Mouse (Mus musculus) neural tube, embryonic 14.5 days (tissue): ENCODE results near the gene Mis12. TPM values are rescaled to one million over a fixed set of nuclear protein-coding genes. Genes with fewer than 3 reads are reported as not detected.
A peak's percentile ranks its signal among the peaks of the same experiment; 100 is the strongest.

Source experiments
- ATAC-seq: fragments of 200-750 bp; cut with Nextera tagmentation; 2 replicates; pipeline ENCODE4 v1.8.0; 2017; ENCODE audit warnings: low read depth, mild to moderate bottlenecking, moderate TSS enrichment, moderate library complexity
- H3K27ac ChIP-seq: fragments of 300-500 bp; sonication (generic); 2 replicates; pipeline ENCODE4 v1.5.1; 2014; ENCODE audit warnings: low read depth, mild to moderate bottlenecking, control low read depth, low read length, moderate library complexity, mixed read lengths
- H3K27me3 ChIP-seq: fragments of 300-500 bp; sonication (generic); 2 replicates; pipeline ENCODE4 v1.6.1; 2014; ENCODE audit warnings: low read length; ENCODE audit not compliant: control insufficient read depth, insufficient read depth
- H3K36me3 ChIP-seq: fragments of 300-500 bp; sonication (generic); 2 replicates; pipeline ENCODE4 v1.6.1; 2014; ENCODE audit warnings: low read length, mixed read lengths; ENCODE audit not compliant: control insufficient read depth, insufficient read depth
- H3K4me1 ChIP-seq: fragments of 300-500 bp; sonication (generic); 2 replicates; pipeline ENCODE4 v1.6.1; 2014; ENCODE audit warnings: low read length; ENCODE audit not compliant: control insufficient read depth, insufficient read depth
- H3K4me2 ChIP-seq: fragments of 300-500 bp; sonication (generic); 2 replicates; pipeline ENCODE4 v1.6.1; 2014; ENCODE audit warnings: mild to moderate bottlenecking, low read depth, low read length, control low read depth
- H3K4me3 ChIP-seq: fragments of 300-500 bp; sonication (generic); 2 replicates; pipeline ENCODE4 v1.5.1; 2014; ENCODE audit warnings: low read depth, low read length, control low read depth, mixed read lengths
- H3K9ac ChIP-seq: fragments of 300-500 bp; sonication (generic); replicated peaks from 2 replicates; pipeline ENCODE4 v1.6.1; 2014; ENCODE audit warnings: low read depth, mild to moderate bottlenecking, control low read depth, low read length, mixed read lengths
- H3K9me3 ChIP-seq: fragments of 300-500 bp; sonication (generic); 2 replicates; pipeline ENCODE4 v1.6.1; 2016; ENCODE audit warnings: low read length; ENCODE audit not compliant: control insufficient read depth
- WGBS: fragments of 180-500 bp; shearing (Covaris S2); extraction: QIAGEN DNeasy Blood & Tissue Kit; methylation state at CpG from one replicate; pipeline ENCODE4 v1.1.7; 2014; 5-methylcytosine and 5-hydroxymethylcytosine counted together
- polyA plus RNA-seq: library from polyadenylated mRNA; unstranded; fragments of >200 nt; fragmentation: Nextera tagmentation; extraction: Ambion mirVana; gene quantifications from 2 replicates; pipeline ENCODE4 v1.2.1, GENCODE M21; 2014

The Mis12 gene
- polyA plus RNA-seq, 1 experiment from 2014 or later = 20.9 TPM

DNA sequence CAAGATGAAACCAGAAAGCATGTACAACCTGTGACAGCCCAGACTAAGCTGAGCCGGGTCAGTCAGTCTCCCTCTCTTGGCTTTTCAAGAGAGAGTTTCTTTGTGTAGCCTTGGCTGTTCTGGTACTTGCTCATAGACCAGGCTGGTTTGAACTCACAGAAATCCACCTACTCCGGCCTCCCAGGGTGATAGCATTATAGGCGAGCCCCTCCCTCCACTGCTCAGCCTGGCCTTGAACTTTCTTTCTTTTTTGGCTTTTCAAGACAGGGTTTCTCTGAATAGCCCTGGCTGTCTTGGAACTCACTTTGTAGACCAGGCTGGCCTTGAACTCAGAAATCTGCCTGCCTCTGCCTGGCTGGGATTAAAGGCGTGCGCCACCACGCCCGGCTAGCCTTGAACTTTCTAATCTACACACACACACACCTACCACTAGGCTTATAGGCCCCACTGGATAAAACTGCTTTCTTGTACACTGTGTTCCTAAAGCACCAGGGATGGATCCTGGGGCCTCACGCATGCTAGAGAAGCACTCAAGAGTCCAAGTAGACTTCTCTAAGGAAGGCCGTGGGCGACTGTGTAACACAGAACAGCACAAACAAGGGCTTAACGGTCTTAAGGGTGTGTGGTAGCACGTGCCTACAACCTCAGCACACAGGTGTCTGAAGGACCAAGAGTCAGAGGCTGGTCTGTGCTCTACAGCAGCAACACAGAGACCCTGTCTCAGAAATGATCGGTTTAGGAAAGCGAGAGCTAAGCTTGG, 38.5 kb upstream of the Mis12 start:
- Histone ChIP-seq H3K27ac (no peak overlapping the region), H3K9me3 (no peaks in the 10 kb centered on the region), H3K4me2 (no peak overlapping the region), H3K4me3 (no peak overlapping the region), H3K9ac (no peak overlapping the region), H3K27me3 (no peaks in the 10 kb centered on the region), H3K4me1 (peaks cover 2% of the 10 kb centered on the region; the same call in 1 of the 2 replicates), H3K36me3 (peaks cover 53% of the 10 kb centered on the region)
- no peak for ATAC-seq
- WGBS = 97% methylated on average over 14 of the region's 14 CpGs

DNA sequence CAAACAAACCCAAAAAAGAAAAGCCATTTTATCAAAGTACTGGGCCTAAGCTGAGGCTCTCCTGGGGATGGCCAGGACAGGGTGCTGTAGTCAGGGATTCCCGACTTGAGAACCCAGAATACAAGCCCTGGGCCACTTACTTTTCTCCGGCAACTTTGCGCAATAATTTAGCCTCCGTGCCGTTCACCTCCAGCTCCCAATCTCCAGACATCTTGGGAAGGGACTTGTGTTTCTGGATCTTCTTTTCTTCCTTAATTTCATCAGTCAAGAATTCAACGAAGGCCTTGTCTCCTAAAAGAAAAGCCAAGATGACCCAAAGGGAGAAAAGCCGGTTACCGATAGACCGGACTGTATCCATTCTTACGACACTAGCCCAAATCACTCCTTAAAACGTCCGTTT, 37.4 kb upstream of the Mis12 start:
- Histone ChIP-seq H3K4me2 (peak overlapping the region; percentile 74), H3K4me3 (peak overlapping the region; percentile 99), H3K27ac (no peak overlapping the region), H3K27me3 (no peaks in the 10 kb centered on the region), H3K9ac (peak overlapping the region; percentile 82), H3K36me3 (peaks cover 49% of the 10 kb centered on the region), H3K9me3 (no peaks in the 10 kb centered on the region), H3K4me1 (peaks cover 2% of the 10 kb centered on the region; the same call in 1 of the 2 replicates)
- ATAC-seq = no peak; the same call in 1 of the 2 replicates
- 11% methylated on average over 12 of the region's 12 CpGs for WGBS

DNA sequence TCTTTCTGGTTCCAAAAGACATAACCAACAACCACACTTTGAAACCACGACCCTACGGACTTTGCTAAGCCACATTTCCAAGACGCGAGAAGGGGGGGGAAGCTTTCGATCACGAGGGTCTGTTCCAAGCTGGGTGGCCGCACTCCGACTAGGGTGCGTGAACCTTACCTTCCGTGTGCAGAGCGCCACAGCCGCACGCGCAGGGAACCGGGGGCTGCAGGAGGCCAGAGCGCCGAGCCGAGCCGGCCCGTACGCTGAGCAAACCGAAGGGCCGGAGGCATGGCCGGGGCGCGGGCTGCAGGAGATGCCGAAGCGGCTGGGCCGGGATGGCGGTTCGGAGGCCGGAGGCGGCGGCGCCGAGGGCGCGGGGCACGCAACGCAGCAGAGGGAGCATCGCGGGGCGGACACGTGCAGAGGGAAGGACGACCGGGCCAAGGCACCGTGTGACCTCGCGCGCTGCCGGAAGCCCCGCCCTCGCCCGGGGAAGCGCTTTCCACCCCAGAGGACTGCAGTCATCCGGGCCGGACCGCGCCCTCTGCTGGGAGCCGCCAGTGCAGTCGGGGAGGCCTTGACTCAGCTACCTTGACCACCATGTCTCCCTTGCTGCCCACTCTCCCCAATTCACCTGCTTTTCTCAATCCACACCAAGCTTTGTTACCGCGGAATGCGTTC, 36.7 kb upstream of the Mis12 start, which contains the start of gene C1qbp:
C1qbp (minus strand) TSS at position 470 of the 672 bp plus-strand sequence.
- ATAC-seq = peak; percentile 96
- Histone ChIP-seq H3K27ac (0 out of 2 replicates have a peak within 1 kb of the TSS, but pooled peaks have one; percentile 34), H3K9me3 (no peaks in the 10 kb centered on the region), H3K4me2 (peak within 1 kb of the TSS; percentile 74), H3K36me3 (peaks cover 47% of the 10 kb centered on the region), H3K9ac (peak within 1 kb of the TSS; percentile 82), H3K4me3 (peak within 1 kb of the TSS; percentile 99), H3K27me3 (no peaks in the 10 kb centered on the region), H3K4me1 (peaks cover 2% of the 10 kb centered on the region; the same call in 1 of the 2 replicates)
- WGBS = 1% methylated on average over 60 of the region's 64 CpGs

DNA sequence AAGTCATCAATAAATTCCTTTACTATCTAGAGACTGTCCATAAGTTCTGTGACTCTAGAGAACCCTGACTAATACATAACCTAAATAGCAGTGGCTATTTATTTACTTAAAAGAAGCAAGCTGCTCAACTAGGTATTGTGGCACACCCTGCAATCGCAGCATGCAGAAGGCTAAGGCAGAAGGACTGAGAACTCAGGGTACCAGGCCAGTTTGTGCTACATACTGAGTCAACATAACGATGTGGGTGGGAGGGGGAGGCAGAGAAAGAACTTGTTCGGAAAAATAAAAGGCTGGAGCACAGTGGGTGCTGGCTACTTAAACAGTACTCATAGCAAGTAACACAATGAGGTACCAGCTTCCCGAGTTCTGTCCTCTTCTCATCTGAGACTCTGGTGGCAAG, 18.2 kb upstream of the Mis12 start:
- WGBS = 97% methylated on average over 4 of the region's 4 CpGs
- peaks cover 12% of the 10 kb centered on the region; the same call in 1 of the 2 replicates for H3K4me1 ChIP-seq
- no peak for ATAC-seq

DNA sequence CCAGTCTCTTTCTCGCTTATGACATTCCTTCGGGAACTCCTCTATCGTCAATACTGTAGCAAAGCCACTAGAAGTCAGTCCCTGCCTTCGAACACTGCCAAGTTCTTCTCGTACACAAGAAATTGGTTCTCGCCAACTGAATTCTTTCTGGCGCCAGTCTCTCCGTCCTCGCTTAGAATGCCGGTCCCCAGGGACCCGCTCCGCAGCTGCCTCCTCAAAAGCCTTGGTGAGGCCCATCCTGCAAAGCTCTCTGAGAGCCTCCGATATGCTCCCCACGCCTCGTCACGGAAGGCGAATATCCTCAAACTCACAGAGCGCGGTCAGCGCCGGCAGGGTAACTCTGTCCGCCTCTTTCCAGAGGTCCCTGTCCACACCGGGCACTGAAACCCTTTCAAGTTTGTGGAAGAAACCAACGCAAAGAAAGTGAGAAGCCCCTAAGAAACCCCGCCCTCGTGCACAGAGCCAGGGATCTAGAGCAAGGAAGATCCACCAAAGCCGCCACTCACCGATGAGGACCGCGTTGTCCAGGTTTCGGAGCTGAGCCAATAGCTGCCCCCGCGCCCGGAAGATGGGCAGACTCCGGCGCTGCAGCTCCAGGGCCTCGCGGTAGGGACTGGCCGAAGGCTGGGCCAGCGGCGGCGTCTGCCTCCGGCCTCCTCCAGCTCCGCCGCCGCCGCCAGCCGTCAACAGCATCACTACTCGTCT, 15.6 kb upstream of the Mis12 start:
- Histone ChIP-seq H3K9me3 (no peaks in the 10 kb centered on the region), H3K36me3 (peaks cover 10% of the 10 kb centered on the region), H3K4me1 (peaks cover 12% of the 10 kb centered on the region; the same call in 1 of the 2 replicates), H3K27me3 (no peaks in the 10 kb centered on the region), H3K4me2 (peak overlapping the region; percentile 83), H3K9ac (peak overlapping the region; percentile 65), H3K27ac (peak overlapping the region; percentile 57), H3K4me3 (peak overlapping the region; percentile 81)
- under 1% methylated on average over 49 of the region's 49 CpGs for WGBS
- peak; percentile 80 for ATAC-seq

More for the DNA sequence above, 18.2 kb upstream of the Mis12 start:
- Histone ChIP-seq H3K36me3 (peaks cover 20% of the 10 kb centered on the region; the same call in 1 of the 2 replicates), H3K4me2 (no peak overlapping the region), H3K4me3 (no peak overlapping the region), H3K9me3 (no peaks in the 10 kb centered on the region), H3K27ac (no peak overlapping the region), H3K27me3 (no peaks in the 10 kb centered on the region), H3K9ac (no peak overlapping the region)

DNA sequence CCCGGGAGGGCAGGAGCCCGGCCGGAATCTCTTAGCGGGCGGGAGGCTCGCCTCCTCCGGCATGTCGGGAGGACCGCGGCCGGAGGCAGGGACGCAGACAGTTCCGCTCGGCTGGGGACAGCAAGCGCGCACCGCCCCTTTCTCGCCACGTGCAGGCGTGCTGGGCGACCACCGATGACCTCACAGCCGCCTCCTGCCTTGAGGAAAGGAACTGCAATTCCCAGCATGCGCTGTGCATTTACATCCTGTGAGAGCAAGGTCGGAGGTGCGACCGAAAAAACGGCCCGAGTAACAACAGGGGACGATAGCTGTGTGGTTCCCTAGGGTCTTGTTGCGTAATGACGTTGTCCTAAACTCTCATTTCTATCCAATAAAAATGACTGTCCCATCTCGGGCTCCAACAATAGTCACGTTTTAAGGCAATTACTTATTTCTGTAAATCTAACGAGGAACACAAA, 15.1 kb upstream of the Mis12 start, which contains the start of gene Dhx33:
Dhx33 (minus strand) TSS at position 122 of the 458 bp plus-strand sequence.
- Histone ChIP-seq H3K4me3 (peak within 1 kb of the TSS; percentile 81), H3K27me3 (no peaks in the 10 kb centered on the region), H3K4me1 (peaks cover 12% of the 10 kb centered on the region; the same call in 1 of the 2 replicates), H3K9me3 (no peaks in the 10 kb centered on the region), H3K9ac (peak within 1 kb of the TSS; percentile 65), H3K36me3 (peaks cover 7% of the 10 kb centered on the region), H3K27ac (peak within 1 kb of the TSS; percentile 57), H3K4me2 (peak within 1 kb of the TSS; percentile 83)
- WGBS = under 1% methylated on average over 35 of the region's 35 CpGs
- peak; percentile 98 for ATAC-seq

DNA sequence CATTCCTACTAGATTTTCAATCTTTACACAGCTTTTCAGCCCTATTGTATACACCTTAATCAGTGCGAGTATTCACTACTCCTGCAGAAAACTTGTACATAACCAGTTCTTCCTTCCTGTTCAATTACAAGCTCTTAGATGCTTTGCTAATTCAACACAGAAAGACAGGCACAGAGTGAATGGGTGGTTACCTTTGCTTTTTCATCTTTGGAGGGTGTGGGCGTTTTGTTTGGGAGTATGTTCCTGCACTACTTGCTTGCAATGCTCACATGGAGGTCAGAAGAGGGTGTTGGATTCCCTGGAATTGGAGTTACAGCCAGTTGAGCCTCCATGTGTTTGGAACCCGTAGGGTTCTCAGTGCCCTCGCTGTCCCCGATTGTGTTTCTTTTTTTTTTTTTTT, 14.4 kb upstream of the Mis12 start:
- no peak overlapping the region; the same call in 1 of the 2 replicates for H3K27ac ChIP-seq
- no peak for ATAC-seq

DNA sequence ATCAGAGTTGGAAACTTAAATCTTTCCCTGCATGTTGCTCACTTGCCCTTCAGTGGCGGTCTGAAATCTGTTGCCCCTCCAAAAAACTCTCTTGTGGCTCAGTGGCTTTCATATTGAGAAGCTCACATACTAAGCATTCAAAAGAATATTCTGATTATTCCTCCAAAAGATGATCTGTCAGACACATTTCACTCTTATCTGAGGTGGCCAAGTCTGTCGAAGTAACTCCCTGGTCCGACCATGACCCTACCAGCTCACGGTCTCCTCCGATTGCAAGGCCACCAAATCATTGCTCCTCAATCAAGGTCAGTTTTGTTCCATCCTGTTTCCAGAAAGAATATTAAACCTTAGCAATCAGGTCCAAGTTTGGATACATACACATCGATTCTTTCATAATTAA, 12.4 kb upstream of the Mis12 start:
- Histone ChIP-seq H3K4me2 (no peak overlapping the region), H3K9ac (no peak overlapping the region), H3K36me3 (peaks cover 20% of the 10 kb centered on the region), H3K4me1 (peaks cover 12% of the 10 kb centered on the region; the same call in 1 of the 2 replicates), H3K9me3 (no peaks in the 10 kb centered on the region), H3K27ac (no peak overlapping the region), H3K27me3 (no peaks in the 10 kb centered on the region), H3K4me3 (no peak overlapping the region)
- WGBS = 98% methylated on average over 6 of the region's 6 CpGs
- ATAC-seq = no peak

More for the DNA sequence above, 14.4 kb upstream of the Mis12 start:
- Histone ChIP-seq H3K9me3 (no peaks in the 10 kb centered on the region), H3K4me2 (peak overlapping the region; percentile 41), H3K27me3 (no peaks in the 10 kb centered on the region), H3K36me3 (peaks cover 9% of the 10 kb centered on the region), H3K4me3 (peak overlapping the region; percentile 81; the same call in 1 of the 2 replicates), H3K4me1 (peaks cover 12% of the 10 kb centered on the region; the same call in 1 of the 2 replicates), H3K9ac (no peak overlapping the region)
- 70% methylated on average over 5 of the region's 5 CpGs for WGBS
